Mouse (Mus musculus): Measurements from ENCODE around the gene Ano6. TPM values are rescaled to one million over a fixed set of nuclear protein-coding genes. Genes with fewer than 3 reads are reported as not detected.
A peak's percentile ranks its signal among the peaks of the same experiment; 100 is the strongest.
"Not testable (repeated sequence)": the region's sequence is repeated elsewhere in the genome, so short reads cannot be mapped to it uniquely, and the experiment has no call there.

Ano6 gene
- total RNA-seq, 4 experiments from 2014 or later, result 69.9 to 112 (median 92.1) TPM

DNA sequence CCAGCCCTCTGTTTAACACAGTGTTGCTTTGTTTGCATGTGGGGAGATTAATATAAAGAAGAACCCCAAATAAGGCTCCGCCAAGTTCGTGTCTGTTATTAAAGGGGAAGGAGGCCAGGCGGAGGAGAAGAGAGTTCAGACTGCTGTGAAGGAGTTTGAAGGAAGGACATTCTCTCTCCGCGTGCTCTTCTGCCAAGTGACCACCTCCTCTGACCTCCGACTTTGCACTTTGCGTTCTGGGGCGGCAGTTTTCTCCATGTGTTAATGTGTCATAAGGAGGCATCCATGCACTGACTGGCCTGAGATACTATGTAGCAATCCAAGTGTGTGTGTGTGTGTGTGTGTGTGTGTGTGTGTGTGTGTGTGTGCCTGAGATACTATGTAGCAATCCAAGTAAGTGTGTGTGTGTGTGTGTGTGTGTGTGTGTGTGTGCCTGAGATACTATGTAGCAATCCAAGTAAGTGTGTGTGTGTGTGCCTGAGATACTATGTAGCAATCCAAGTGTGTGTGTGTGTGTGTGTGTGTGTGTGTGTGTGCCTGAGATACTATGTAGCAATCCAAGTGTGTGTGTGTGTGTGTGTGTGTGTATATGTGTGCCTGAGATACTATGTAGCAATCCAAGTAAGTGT is 37.5 kb downstream of the Ano6 start:
- DNase-seq, result not testable (repeated sequence)

- DNase-seq, result no peak
Measured at GRCm38 (mm10) chr15:95828647-95829254, 38.1 kb downstream of the Ano6 start.

DNA sequence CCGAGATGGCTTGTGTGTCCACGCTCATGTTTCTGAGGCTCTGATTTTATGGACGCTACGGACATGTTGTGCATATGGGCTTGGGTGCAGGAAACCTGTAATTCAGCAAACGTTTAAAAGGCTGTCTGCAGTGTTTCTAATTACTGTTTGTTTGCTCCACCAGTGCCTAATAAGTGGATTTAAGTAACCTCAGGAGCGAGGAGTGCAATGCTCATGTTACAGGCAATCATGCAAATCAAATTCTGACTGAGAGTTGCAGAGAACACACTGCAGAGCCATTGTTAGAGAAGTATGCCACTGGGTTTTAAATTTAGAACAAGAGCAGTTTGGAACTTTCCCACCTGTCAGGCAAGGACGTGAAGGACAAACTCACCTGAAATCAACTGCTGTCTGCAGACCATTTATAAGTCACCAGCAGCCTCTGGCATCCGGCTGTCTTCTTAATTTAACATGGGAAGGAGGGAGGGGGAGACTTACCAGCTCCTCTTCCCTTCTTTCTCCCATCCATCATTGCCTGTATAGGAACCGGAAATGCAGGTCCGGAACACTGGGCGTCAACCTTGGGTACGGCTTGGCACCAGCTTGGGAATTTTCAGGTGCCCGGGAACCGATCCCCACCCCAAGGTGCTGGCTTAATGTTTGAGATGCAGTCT is 39.0 kb downstream of the Ano6 start:
- no peak for DNase-seq

DNA sequence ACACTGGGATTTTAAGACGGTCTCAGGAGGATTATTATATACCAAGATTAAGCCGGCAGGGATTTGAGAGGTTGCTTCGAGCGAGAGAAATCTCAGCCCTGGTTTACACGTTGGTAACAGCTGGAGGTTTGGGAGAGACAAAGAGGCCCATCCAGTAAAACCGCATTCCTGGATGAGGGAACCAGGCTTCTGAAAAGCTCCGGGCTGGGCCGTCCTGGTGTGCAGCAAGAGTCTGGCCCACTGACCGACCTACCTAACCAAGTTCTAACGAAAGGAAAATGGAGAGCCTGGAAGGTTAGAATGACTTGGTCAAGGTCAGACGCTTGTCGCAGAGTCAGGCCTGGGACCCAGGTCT is 39.5 kb downstream of the Ano6 start:
- DNase-seq, result no peak

GRCm38 (mm10) chr15:95833292-95833691 is 42.6 kb downstream of the Ano6 start:
- no peak for DNase-seq

- DNase-seq, result no peak
Measured at GRCm38 (mm10) chr15:95836077-95836476, 45.4 kb downstream of the Ano6 start.

DNA sequence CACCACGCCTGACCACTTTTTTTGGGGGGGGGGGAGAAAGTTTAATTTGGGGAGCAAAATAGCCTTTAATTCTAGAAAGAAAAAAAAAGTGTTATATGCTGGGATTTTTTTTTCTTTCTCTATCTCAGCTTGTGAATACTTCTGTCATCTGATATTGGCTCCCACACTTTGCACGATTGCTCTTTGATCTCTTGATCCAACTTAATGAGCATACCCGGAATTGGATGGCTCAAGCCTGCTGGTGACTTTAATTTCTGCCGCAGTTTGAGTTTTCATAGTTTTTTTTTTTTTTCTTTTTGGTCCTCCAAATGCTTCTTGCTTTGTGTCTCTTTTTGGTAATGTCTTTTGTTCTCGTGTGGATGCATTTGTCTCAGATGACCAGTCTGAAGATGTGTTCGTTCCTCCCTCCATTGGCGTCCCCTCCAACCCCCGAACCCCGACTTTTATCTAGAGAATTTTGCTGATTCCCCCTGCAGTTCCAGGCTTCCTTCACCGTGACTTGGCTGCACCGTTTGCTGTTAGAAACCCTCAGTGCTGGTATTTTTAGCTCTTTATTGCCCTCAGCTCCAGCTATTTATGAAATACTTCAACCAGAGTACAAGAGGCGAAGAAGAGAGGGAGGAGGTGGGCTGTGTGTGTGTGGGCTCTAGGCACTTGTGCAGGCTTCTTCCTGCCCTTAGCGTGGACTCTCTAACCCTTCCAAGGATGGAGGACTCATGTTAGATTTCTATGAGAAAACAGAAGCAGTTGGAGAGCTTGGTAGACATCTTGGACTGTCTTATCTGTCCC is 46.2 kb downstream of the Ano6 start:
- no peak for DNase-seq

- DNase-seq, result no peak
Measured at GRCm38 (mm10) chr15:95837570-95837969, 46.9 kb downstream of the Ano6 start.

GRCm38 (mm10) chr15:95838171-95839020 is 47.8 kb downstream of the Ano6 start:
- no peak for DNase-seq

GRCm38 (mm10) chr15:95839789-95840188 is 49.1 kb downstream of the Ano6 start:
- no peak for DNase-seq

DNA sequence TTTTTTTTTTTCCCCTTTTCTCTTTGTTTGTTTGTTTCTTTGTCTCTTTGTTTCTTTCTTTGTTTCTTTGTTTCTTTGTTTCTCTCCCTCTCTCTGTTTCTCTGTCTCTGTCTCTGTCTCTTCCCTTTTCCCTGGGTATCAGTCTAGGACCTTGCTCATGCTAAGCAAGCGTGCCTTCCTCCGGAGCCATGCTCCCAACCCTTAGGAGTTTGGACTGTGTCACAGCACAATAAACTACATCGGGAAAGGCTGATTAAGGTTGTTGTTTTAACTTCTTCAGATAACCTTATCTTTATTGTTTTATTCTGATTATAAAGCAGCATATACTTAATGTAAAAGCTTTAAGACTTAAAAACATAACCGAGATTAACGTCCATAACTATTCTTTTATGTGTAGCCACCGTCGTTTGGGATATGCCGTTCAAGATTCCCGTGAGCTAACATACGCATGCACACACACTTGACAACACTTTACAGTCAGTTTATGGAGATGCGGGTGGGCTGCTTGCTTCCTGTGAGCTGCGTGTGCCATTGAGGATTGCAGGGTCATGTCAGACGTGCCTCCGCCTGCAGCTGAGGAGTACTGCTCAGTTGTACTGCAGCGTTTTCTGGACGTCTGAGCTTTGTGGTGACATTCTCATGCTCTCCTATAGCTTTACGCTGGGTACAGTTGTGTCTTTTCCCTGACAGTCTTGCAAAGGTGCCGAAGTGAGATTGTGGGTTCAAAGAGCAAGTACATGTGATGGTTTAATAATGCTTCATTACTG is 52.7 kb downstream of the Ano6 start:
- no peak for DNase-seq

DNA sequence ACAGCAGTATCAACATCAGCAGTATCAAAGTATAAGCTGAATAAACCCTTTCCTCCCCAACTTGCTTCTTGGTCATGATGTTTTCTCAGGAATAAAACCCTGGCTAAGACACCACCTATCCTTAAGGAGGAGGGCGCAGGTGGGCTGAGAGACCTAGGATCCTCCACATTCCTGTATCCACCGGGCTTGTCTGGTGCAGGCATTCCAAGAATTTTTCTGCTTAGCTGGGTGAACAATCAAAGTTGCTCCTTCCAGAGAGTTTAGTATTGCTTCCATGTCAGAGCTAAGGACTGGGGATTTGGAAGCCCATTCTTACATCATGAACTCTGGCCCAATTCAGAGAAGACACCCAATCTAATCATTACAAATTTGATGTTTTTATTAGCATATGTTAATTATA is 53.8 kb downstream of the Ano6 start:
- no peak for DNase-seq

GRCm38 (mm10) chr15:95846102-95846501 is 55.5 kb downstream of the Ano6 start:
- no peak for DNase-seq

- DNase-seq, result peak; percentile 39
Measured at GRCm38 (mm10) chr15:95848493-95849064, 57.9 kb downstream of the Ano6 start.

DNA sequence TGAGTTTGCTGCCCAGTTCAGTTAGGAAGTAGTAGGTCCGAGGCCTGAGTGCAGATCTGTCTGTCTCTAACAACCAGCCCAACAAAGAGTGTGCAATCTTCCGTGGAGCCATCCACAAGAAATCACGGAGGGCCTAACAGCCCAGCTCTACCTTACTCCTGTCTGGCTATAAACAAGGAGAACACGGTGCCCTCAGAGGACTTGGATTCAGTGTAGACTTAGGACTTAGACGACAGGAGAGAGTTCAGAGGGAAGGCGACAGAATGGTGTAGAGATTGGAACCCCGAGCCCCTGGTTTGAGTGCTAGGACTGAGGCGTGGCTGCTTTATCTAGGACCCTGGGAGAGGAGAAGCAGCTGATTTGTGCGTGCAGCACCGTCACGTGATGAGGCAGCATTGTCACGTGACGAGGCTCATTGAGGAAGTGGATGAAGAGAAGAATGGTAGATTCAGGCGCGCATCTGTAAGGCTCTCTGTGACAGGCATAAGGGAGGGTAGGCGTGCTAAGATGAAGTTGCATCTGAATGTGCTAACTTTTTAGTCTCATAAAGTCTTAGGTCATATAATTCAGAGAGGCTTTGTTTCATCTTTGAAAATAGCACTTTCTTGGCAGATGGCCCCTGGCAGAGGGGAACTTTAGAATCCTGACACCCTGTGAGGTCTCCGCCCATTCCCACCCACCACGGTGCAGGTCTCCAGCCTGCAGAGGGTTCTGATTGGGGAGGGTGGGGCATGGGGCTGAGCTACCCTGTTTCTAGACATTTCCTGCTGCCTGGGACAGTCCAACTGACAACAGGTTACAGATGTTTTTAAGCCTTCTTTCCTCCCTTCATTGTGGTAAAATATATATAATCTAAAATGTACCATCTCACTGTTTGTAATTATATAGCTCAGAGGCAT is 59.1 kb downstream of the Ano6 start:
- DNase-seq, result no peak

DNA sequence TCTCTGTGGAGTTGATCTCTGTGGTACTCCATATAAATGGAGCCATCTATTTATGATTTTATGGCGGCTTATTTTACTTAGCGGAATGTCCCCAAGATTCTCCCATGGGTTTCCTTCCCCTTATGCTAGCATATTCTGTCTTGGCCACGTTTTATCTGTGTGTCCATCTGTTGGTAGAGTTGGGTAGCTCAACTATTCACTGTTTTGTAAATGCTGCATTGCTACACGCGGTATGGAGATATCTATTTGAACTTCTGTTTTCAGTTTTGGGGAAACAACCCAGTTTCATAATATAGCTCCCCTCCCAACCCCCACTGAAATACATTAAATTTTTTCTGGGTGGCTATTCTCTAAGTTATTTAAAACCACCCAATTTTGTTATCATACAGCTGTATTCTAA is 59.9 kb downstream of the Ano6 start:
- no peak for DNase-seq

DNA sequence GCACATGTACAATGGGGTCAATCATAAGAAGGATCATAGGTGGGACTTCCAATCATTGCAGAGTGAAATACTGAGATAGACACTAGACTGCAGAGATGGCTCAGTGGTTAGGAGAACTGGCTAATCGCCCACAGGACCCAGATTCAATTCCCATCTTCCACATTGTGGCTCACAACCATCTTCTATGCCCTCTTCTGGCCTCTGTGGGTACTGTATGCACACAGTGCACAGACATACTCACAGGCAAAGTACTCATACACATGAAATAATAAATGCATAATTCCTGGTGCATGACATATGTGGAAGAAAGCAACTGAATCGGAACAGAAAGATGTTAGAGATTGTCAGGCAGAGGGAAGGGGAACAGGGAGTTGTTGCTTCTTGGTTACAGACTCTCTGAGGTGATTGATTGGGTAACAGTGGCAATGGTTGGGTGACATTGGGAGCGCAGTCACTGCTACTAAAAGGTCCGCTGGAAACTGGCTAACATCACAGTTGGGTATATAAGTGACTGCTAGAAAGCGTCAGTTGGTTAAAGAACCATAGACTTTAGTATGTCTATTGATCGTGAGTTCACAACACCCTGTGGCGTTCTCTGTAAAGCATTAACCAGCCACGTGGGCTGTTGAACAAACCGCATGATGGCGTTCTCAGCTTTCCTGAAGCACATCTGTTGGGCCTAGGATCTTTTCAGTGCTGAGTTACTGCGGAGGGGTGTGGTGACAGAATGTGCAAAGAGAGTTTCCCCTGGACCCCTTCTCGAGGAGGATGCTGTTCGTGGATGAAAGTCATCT is 64.6 kb downstream of the Ano6 start:
- no peak for DNase-seq

GRCm38 (mm10) chr15:95855953-95856352 is 65.3 kb downstream of the Ano6 start:
- no peak for DNase-seq

All from adrenal gland, adult 8-10 months (tissue).